Mouse (Mus musculus): Measurements from ENCODE around the gene Susd1. TPM values are rescaled to one million over a fixed set of nuclear protein-coding genes. Genes with fewer than 3 reads are reported as not detected.

Susd1 gene
- total RNA-seq, 2 experiments from 2014 or later, result 1.8 to 1.9 TPM

GRCm38 (mm10) chr4:59290972-59291576, 147.4 kb downstream of the Susd1 start:
- DNase-seq (ENCODE audit: low spot score in 2 of 2), result no peak

- no peak for DNase-seq (ENCODE audit: low spot score in 2 of 2)
These were observed 151.3 kb downstream of the Susd1 start for GRCm38 (mm10) chr4:59287103-59287502.

GRCm38 (mm10) chr4:59286351-59286750, 152.1 kb downstream of the Susd1 start:
- DNase-seq (ENCODE audit: low spot score in 2 of 2), result peak in 1 of 2 experiments; percentile 31

GRCm38 (mm10) chr4:59282699-59283487, 155.5 kb downstream of the Susd1 start:
- no peak for DNase-seq (ENCODE audit: low spot score in 2 of 2)

- DNase-seq (ENCODE audit: low spot score in 2 of 2), result no peak
These were observed 156.3 kb downstream of the Susd1 start for GRCm38 (mm10) chr4:59282137-59282536.

- no peak for DNase-seq (ENCODE audit: low spot score in 2 of 2)
These were observed 157.6 kb downstream of the Susd1 start for GRCm38 (mm10) chr4:59280876-59281275.

- no peak for DNase-seq (ENCODE audit: low spot score in 2 of 2)
These were observed 159.3 kb downstream of the Susd1 start for GRCm38 (mm10) chr4:59279111-59279510.

- DNase-seq (ENCODE audit: low spot score in 2 of 2), result no peak
These were observed 160.0 kb downstream of the Susd1 start for GRCm38 (mm10) chr4:59278410-59278809.

- no peak for DNase-seq (ENCODE audit: low spot score in 2 of 2)
These were observed 160.5 kb downstream of the Susd1 start for GRCm38 (mm10) chr4:59277958-59278357.

- no peak for DNase-seq (ENCODE audit: low spot score in 2 of 2)
These were observed 162.5 kb downstream of the Susd1 start for GRCm38 (mm10) chr4:59275956-59276355.

- no peak for DNase-seq (ENCODE audit: low spot score in 2 of 2)
These were observed 162.9 kb downstream of the Susd1 start for GRCm38 (mm10) chr4:59275494-59275893.

- no peak for DNase-seq (ENCODE audit: low spot score in 2 of 2)
These were observed 164.3 kb downstream of the Susd1 start for GRCm38 (mm10) chr4:59274136-59274535.

- DNase-seq (ENCODE audit: low spot score in 2 of 2), result no peak
These were observed 165.1 kb downstream of the Susd1 start for GRCm38 (mm10) chr4:59273342-59273741.

- no peak for DNase-seq (ENCODE audit: low spot score in 2 of 2)
These were observed 172.8 kb downstream of the Susd1 start for GRCm38 (mm10) chr4:59265631-59266030.

GRCm38 (mm10) chr4:59265182-59265581, 173.3 kb downstream of the Susd1 start:
- no peak for DNase-seq (ENCODE audit: low spot score in 2 of 2)

Other genes with a start within 250 kb of the Susd1 start
- gene Ugcg, start 249.4 kb downstream of the Susd1 start, total RNA-seq (2021), result 10 to 100 TPM; 28.0 to 29.0 TPM
- gene Ptbp3, start 110.7 kb upstream of the Susd1 start, total RNA-seq (2021), result 10 to 100 TPM; 40.5 to 44.3 TPM
- gene Hsdl2, start 142.9 kb upstream of the Susd1 start, total RNA-seq (2021), result 10 to 100 TPM; 52.1 to 54.0 TPM
- 1 to 10 TPM; 8.1 to 8.6 TPM for gene E130308A19Rik, start 187.6 kb upstream of the Susd1 start, total RNA-seq (2021)

Data from gastrocnemius, postnatal 4 days (tissue).